Mouse (Mus musculus): ENCODE data around the gene Sh2d1b1.

The Sh2d1b1 gene

GRCm38 (mm10) chr1:170324312-170324711 lies 47.2 kb downstream of the Sh2d1b1 start:
- DNase-seq (ENCODE audit: low read depth, low spot score): no peak

- no peak for DNase-seq (ENCODE audit: low read depth, low spot score)
These were observed 48.2 kb downstream of the Sh2d1b1 start for GRCm38 (mm10) chr1:170325277-170325676.

GRCm38 (mm10) chr1:170331926-170332325 lies 54.8 kb downstream of the Sh2d1b1 start:
- DNase-seq (ENCODE audit: low read depth, low spot score): no peak

GRCm38 (mm10) chr1:170332775-170333174 lies 55.7 kb downstream of the Sh2d1b1 start:
- no peak for DNase-seq (ENCODE audit: low read depth, low spot score)
